Mouse (Mus musculus): ENCODE data around the gene Ralgps1. TPM values are rescaled to one million over a fixed set of nuclear protein-coding genes. Genes with fewer than 3 reads are reported as not detected.

The Ralgps1 gene
- polyA plus RNA-seq, 1 experiment from 2014 or later = 2.8 TPM

- Histone ChIP-seq H3K27me3 (no peaks in the 10 kb centered on the region), H3K4me2 (no peak overlapping the region), H3K4me1 (peaks cover 38% of the 10 kb centered on the region), H3K36me3 (no peaks in the 10 kb centered on the region), H3K27ac (no peak overlapping the region), H3K9ac (no peak overlapping the region), H3K9me3 (no peaks in the 10 kb centered on the region), H3K4me3 (no peak overlapping the region)
- 77% methylated on average over 5 of the region's 5 CpGs for WGBS
- ATAC-seq (ENCODE audit: insufficient number of reproducible peaks, low FRiP score, low TSS enrichment, low read depth) = no peak
Measured at GRCm38 (mm10) chr2:33319455-33319854, 51.8 kb downstream of the Ralgps1 start.

DNA sequence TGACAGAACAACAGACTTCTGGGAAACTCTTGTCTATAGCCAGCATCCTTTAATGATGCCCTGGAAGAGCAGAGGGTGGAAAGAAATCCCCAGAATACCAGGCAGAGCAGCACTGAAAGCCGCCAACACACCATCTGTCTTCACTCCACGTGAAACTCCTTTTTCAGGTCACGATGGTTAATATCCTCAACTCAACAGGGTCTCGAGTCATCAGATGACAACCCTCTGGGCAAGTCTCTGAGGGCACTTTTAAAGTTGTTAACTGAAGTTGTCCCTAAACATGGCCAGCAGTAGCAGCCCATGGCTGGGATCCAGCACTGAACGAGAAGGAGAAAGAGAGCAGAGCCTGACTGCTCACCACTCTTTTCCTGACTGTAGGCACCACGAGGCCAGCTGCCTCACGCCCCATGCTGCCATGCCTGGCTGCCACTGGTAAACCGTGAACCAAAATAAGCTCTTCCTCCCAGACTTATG is 52.8 kb downstream of the Ralgps1 start:
- Histone ChIP-seq H3K27me3 (no peaks in the 10 kb centered on the region), H3K4me2 (no peak overlapping the region), H3K36me3 (no peaks in the 10 kb centered on the region), H3K4me1 (peaks cover 34% of the 10 kb centered on the region), H3K9me3 (no peaks in the 10 kb centered on the region), H3K4me3 (no peak overlapping the region), H3K9ac (no peak overlapping the region), H3K27ac (no peak overlapping the region)
- ATAC-seq (ENCODE audit: insufficient number of reproducible peaks, low FRiP score, low TSS enrichment, low read depth) = no peak
- WGBS = 55% methylated on average over 8 of the region's 8 CpGs

- H3K27ac ChIP-seq = 0 out of 2 replicates have a peak overlapping the region, but pooled peaks have one; percentile 22
- H3K4me1 ChIP-seq = peaks cover 34% of the 10 kb centered on the region
- 41% methylated on average over 7 of the region's 7 CpGs for WGBS
- peak; percentile 85 for ATAC-seq (ENCODE audit: insufficient number of reproducible peaks, low FRiP score, low TSS enrichment, low read depth)
- no peak overlapping the region for H3K4me3 ChIP-seq
- H3K4me2 ChIP-seq = no peak overlapping the region
- no peaks in the 10 kb centered on the region for H3K9me3 ChIP-seq
- H3K9ac ChIP-seq = no peak overlapping the region
- H3K27me3 ChIP-seq = no peaks in the 10 kb centered on the region
- H3K36me3 ChIP-seq = no peaks in the 10 kb centered on the region
Measured at GRCm38 (mm10) chr2:33316516-33316915, 54.8 kb downstream of the Ralgps1 start.

- Histone ChIP-seq H3K9me3 (no peaks in the 10 kb centered on the region), H3K27me3 (no peaks in the 10 kb centered on the region), H3K27ac (no peak overlapping the region), H3K36me3 (no peaks in the 10 kb centered on the region), H3K4me1 (peaks cover 34% of the 10 kb centered on the region), H3K9ac (no peak overlapping the region), H3K4me2 (no peak overlapping the region), H3K4me3 (no peak overlapping the region)
- 91% methylated on average over 1 of the region's 1 CpGs for WGBS
- ATAC-seq (ENCODE audit: insufficient number of reproducible peaks, low FRiP score, low TSS enrichment, low read depth) = no peak
Measured at GRCm38 (mm10) chr2:33316063-33316405, 55.3 kb downstream of the Ralgps1 start.

- H3K4me1 ChIP-seq = peaks cover 34% of the 10 kb centered on the region
- H3K27me3 ChIP-seq = no peaks in the 10 kb centered on the region
- no peak for ATAC-seq (ENCODE audit: insufficient number of reproducible peaks, low FRiP score, low TSS enrichment, low read depth)
- WGBS = 65% methylated on average over 4 of the region's 4 CpGs
- no peak overlapping the region for H3K4me3 ChIP-seq
- peak overlapping the region; percentile 63 for H3K27ac ChIP-seq
- no peak overlapping the region for H3K9ac ChIP-seq
- H3K36me3 ChIP-seq = no peaks in the 10 kb centered on the region
- no peak overlapping the region for H3K4me2 ChIP-seq
- H3K9me3 ChIP-seq = no peaks in the 10 kb centered on the region
Measured at GRCm38 (mm10) chr2:33315233-33316062, 55.8 kb downstream of the Ralgps1 start.

GRCm38 (mm10) chr2:33309426-33309825 is 61.9 kb downstream of the Ralgps1 start:
- H3K4me1 ChIP-seq = peaks cover 6% of the 10 kb centered on the region
- H3K4me3 ChIP-seq = no peak overlapping the region
- no peak overlapping the region for H3K4me2 ChIP-seq
- no peaks in the 10 kb centered on the region for H3K9me3 ChIP-seq
- no peak overlapping the region for H3K27ac ChIP-seq
- H3K36me3 ChIP-seq = no peaks in the 10 kb centered on the region
- H3K27me3 ChIP-seq = no peaks in the 10 kb centered on the region
- no peak overlapping the region for H3K9ac ChIP-seq
- WGBS = 69% methylated on average over 9 of the region's 9 CpGs
- ATAC-seq (ENCODE audit: insufficient number of reproducible peaks, low FRiP score, low TSS enrichment, low read depth) = peak; percentile 11; the same call in 1 of the 2 replicates

- H3K4me2 ChIP-seq = no peak overlapping the region
- no peak for ATAC-seq (ENCODE audit: insufficient number of reproducible peaks, low FRiP score, low TSS enrichment, low read depth)
- no peaks in the 10 kb centered on the region for H3K36me3 ChIP-seq
- peaks cover 22% of the 10 kb centered on the region for H3K4me1 ChIP-seq
- no peak overlapping the region for H3K4me3 ChIP-seq
- no peak overlapping the region for H3K27ac ChIP-seq
- H3K9ac ChIP-seq = no peak overlapping the region
- no peaks in the 10 kb centered on the region for H3K27me3 ChIP-seq
- no peaks in the 10 kb centered on the region for H3K9me3 ChIP-seq
- WGBS = 73% methylated on average over 3 of the region's 3 CpGs
Measured at GRCm38 (mm10) chr2:33306565-33306964, 64.7 kb downstream of the Ralgps1 start.

DNA sequence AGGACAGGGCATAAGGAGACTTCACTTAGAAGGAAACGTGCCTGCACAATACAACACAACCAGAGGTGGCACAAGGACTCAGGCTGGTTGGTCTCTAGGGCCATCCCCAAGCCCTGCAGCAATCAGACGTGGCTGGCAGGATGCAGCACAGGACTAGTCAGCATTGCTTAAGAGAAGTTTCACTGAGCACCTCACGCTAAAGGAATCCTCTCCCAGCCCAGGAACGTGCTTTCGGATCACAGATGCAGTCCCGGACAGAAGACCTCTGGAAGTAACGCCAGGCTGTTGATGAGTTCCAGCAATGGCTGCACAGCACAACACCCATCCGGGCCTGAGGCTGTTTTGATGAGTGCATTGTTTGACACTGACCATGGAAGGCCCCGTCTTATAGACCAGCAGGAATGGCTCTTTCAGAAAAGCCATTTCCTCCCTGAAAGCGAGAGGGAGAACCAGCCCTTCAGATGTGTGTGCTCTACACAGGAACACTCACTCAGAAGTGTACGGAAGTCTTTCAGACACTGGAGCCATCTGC is 67.8 kb downstream of the Ralgps1 start:
- no peak overlapping the region for H3K27ac ChIP-seq
- H3K4me1 ChIP-seq = peaks cover 29% of the 10 kb centered on the region
- no peak overlapping the region for H3K9ac ChIP-seq
- H3K9me3 ChIP-seq = no peaks in the 10 kb centered on the region
- no peaks in the 10 kb centered on the region for H3K36me3 ChIP-seq
- H3K27me3 ChIP-seq = no peaks in the 10 kb centered on the region
- no peak overlapping the region for H3K4me3 ChIP-seq
- H3K4me2 ChIP-seq = no peak overlapping the region
- 50% methylated on average over 11 of the region's 11 CpGs for WGBS
- ATAC-seq (ENCODE audit: insufficient number of reproducible peaks, low FRiP score, low TSS enrichment, low read depth) = no peak

- ATAC-seq (ENCODE audit: insufficient number of reproducible peaks, low FRiP score, low TSS enrichment, low read depth) = no peak
- no peaks in the 10 kb centered on the region for H3K9me3 ChIP-seq
- H3K27me3 ChIP-seq = no peaks in the 10 kb centered on the region
- no peak overlapping the region for H3K4me2 ChIP-seq
- no peak overlapping the region for H3K9ac ChIP-seq
- no peak overlapping the region for H3K27ac ChIP-seq
- H3K4me3 ChIP-seq = no peak overlapping the region
- peaks cover 29% of the 10 kb centered on the region for H3K4me1 ChIP-seq
- no peaks in the 10 kb centered on the region for H3K36me3 ChIP-seq
- WGBS = 60% methylated on average over 4 of the region's 4 CpGs
Measured at GRCm38 (mm10) chr2:33302828-33303227, 68.5 kb downstream of the Ralgps1 start.

DNA sequence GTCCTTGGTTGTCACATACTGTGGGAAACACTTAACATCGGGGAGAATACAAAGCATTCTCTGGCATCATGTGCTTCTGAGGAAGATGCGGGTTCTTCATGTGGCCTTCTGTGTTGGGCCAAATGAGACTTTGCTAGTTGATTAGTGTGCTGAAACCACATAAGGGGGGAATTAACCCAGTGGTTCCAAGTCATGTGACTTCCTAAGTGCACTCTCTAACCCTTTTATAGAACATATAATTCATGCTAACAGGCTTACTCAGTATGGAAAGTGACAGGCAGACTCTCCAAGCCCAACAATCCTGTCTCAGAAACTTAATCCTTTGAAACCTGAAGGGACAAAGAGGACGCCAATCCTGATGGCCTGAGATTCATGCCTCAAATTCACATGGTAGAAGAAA is 68.9 kb downstream of the Ralgps1 start:
- H3K27me3 ChIP-seq = no peaks in the 10 kb centered on the region
- H3K27ac ChIP-seq = no peak overlapping the region
- no peaks in the 10 kb centered on the region for H3K9me3 ChIP-seq
- peaks cover 29% of the 10 kb centered on the region for H3K4me1 ChIP-seq
- WGBS = 58% methylated on average over 3 of the region's 3 CpGs
- ATAC-seq (ENCODE audit: insufficient number of reproducible peaks, low FRiP score, low TSS enrichment, low read depth) = no peak
- no peak overlapping the region for H3K9ac ChIP-seq
- no peaks in the 10 kb centered on the region for H3K36me3 ChIP-seq
- no peak overlapping the region for H3K4me2 ChIP-seq
- no peak overlapping the region for H3K4me3 ChIP-seq

DNA sequence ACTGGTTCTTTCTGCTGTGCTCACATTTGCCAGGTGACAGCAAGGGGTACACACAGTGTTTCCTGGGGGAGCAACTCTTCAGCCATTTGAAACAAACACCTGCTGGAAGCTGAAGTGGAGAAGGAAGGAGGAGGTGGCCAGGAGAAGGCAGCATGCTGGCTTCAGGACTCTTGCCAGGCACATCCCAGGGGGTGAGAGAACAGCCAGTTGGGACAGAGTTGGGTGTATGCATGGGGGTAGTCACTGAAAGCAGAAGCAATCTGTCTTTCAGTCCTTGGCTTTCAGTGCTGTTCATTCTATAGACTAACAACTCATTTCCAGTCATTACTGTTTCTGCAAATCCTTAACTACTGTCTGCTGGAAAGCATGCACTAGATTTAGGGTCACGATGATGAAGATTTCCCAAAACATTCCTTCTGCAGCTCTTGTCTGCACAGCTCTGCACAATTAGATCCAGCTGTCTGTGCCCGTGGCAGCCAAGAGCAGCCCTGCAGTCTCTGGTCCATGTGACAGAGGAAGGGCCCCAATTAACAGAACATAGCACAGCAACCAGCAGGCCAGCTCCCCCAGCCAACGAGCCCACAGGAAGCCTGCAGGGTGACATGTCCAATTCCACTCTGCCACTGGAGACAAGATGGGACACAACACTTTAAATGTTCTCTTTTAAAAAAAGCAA is 70.8 kb downstream of the Ralgps1 start:
- no peak for ATAC-seq (ENCODE audit: insufficient number of reproducible peaks, low FRiP score, low TSS enrichment, low read depth)
- Histone ChIP-seq H3K4me2 (no peak overlapping the region), H3K9me3 (no peaks in the 10 kb centered on the region), H3K27me3 (no peaks in the 10 kb centered on the region), H3K4me3 (no peak overlapping the region), H3K36me3 (no peaks in the 10 kb centered on the region), H3K9ac (no peak overlapping the region), H3K27ac (no peak overlapping the region), H3K4me1 (peaks cover 29% of the 10 kb centered on the region)
- WGBS = 8% methylated on average over 3 of the region's 3 CpGs

GRCm38 (mm10) chr2:33298928-33299327 is 72.4 kb downstream of the Ralgps1 start:
- 79% methylated on average over 4 of the region's 4 CpGs for WGBS
- H3K27me3 ChIP-seq = no peaks in the 10 kb centered on the region
- no peak overlapping the region for H3K4me2 ChIP-seq
- peaks cover 29% of the 10 kb centered on the region for H3K4me1 ChIP-seq
- no peaks in the 10 kb centered on the region for H3K36me3 ChIP-seq
- no peaks in the 10 kb centered on the region for H3K9me3 ChIP-seq
- no peak for ATAC-seq (ENCODE audit: insufficient number of reproducible peaks, low FRiP score, low TSS enrichment, low read depth)
- H3K4me3 ChIP-seq = no peak overlapping the region
- no peak overlapping the region for H3K9ac ChIP-seq
- H3K27ac ChIP-seq = no peak overlapping the region
